Mouse (Mus musculus): ENCODE measurements at regions not wholly inside any gene's neighbourhood (a gene's known extent, or its start where the extent isn't known, plus 50 kb on each side); places are given as distances from the start of the nearest gene placed in this dataset.

DNA sequence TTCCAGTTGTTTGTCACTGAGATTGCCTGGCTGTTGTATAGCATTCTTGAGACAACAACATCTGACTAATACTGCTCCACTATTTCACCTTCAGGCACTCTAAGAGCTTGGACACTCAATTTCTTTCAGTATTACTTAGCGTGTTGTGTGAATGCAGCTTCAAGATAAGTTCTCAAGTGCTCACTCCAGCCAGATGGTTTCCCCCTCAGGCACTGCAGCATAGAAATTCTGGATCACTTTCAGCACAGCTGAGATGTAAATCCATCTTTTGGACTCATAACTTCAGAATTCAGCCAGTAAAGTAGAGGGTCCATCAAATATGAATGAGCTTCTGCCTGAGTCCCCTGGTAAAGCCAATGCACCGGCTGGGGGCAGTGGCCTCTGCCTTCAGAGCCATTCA is 608.8 kb downstream of the Gm9195 start:
- no peak for DNase-seq

- DNase-seq, result no peak
Observed at GRCm38 (mm10) chr14:71845546-71845945, 646.1 kb downstream of the Gm9195 start.

GRCm38 (mm10) chr14:71808863-71809487 is 682.7 kb downstream of the Gm9195 start:
- DNase-seq, result peak; percentile 14

DNA sequence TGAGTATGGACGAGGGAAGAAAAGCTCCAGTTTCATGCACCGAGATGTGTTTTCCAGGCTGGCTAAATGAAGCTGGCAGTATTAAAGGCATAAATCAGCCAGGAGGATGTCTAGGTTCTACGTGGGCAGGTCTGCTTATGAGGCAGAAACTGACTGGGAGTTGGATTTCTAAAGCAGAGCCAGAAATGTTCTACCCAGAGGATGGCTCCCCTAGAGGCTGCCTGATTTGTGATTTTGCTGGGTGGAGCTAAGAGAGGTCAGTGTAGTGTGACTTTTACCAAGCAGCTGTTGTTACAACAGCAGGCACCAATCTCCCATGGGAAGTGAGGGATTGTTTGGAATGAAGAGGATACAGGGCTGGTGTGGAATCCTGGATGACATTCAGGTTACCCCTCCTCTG is 686.0 kb downstream of the Gm9195 start:
- peak; percentile 7 for DNase-seq

GRCm38 (mm10) chr14:71799861-71800260 is 691.8 kb downstream of the Gm9195 start:
- no peak for DNase-seq

GRCm38 (mm10) chr14:71795713-71796112 is 695.9 kb downstream of the Gm9195 start:
- DNase-seq, result no peak

DNA sequence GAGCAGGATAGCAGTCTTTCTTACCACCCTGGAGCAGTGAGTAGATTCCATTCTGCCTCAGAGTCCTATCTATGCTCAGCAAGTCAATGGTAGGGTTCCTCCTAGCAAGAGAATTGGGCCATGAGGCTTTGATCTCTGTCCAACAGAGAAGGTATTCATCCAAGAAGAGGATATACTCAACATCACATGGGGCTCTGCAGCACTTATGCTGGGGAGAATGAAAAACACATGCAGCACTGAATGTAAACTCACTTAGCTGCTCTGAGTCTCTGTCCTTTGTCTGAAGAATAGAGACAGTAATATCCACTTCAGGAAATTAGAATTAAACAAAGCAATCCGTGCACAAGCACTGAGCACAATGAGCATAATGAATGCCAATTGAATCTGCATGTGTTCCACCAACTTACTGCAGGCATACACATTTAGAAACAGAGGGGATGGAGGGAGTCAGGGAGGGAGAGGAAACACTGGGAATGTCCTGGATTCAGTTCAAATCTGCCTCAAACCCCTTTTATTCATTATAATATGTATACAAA is 714.6 kb downstream of the Gm9195 start:
- DNase-seq, result no peak

DNA sequence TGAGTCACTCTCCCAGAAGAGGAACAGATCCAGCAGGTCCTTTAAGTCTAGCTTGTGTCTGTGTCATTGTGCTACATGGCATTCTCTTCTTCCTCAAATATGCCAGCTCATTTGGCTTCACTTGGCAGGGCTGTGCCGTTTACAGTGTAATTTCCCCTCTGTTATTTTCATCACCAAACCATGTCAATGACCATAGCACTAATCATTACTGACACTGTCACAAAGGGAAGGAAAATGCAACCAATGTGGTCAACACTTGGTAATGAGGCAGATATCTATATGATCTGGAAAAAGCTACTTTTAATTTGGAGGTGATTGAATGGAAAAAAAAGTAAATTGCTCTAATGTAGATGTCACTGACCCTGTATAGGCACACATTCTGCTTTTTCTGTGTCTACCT is 724.8 kb downstream of the Gm9195 start:
- no peak for DNase-seq

GRCm38 (mm10) chr14:71728542-71728941 is 763.1 kb downstream of the Gm9195 start:
- no peak for DNase-seq

DNA sequence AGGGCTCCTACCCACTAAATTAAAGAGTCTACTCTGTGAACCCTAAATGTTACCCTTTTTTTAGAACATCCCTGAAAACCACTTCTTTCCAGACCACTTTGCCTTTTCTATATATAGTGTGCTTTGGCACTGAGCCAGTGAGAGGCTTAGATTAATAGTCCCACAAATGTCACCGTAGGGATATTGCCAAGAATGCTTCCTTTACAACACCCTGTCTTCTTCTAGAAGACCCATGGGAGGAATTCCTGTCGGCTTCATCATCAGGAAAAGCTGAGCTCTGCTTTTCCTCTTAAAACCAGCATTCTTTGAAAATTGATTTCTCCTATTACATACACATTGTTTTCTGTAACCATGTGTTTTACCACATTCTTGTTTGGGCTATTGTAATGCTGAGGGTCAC is 768.1 kb downstream of the Gm9195 start:
- DNase-seq, result peak; percentile 5

- DNase-seq, result no peak
Observed at GRCm38 (mm10) chr14:71709528-71710289, 781.9 kb downstream of the Gm9195 start.

DNA sequence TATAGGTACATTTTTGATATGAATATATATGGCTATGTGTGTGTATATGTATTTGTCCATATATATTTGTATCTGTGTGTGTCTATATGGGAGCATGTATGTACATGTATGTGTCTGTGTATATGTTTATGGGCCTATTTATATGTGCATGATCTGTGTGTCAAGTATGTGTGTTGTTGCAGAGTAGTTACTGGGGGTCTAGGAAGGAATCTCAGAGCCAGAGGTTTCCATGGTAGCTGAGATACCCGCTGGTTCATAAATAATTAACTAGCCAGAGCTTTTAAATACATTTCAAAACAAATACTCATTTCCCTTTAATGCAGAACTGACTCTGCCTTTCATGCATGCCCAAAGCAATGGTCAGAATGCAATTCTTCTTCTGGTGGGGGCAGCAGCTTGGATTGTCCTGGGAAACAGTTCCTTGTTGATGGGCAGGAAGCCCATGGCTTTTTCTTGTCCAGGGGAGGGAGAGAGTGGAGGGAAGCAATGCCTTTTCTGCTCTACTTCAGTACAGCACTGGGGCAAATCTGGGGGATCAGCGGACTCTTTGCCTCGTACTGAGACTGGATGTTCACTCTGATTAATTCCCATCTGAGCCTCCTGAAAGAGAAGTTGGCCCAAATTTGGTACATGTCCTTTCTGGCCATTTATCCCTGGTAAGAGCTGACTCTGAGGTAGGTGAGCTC is 798.7 kb downstream of the Gm9195 start:
- DNase-seq, result no peak

GRCm38 (mm10) chr14:71674564-71674963 is 817.1 kb downstream of the Gm9195 start:
- no peak for DNase-seq

DNA sequence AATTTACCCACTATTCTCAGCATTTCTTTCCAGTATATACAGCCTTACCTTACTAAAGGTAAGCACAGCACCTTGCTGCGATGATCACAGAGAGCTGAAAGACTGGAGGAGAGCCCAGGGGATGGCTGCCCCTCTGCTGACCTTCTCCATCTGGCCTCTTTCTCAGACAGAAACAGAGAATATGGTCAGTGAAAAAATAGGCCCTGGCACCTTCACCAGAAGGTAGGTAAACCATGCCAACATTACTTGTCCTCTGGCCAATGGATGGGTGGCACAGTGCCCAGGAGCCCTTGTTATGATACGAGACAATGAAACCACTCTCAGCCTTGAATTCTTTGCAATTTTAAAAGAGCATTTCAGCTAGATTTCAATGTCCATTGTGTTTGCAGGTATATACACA is 817.8 kb downstream of the Gm9195 start:
- no peak for DNase-seq

- no peak for DNase-seq
Observed at GRCm38 (mm10) chr14:71672481-71672880, 819.2 kb downstream of the Gm9195 start.

GRCm38 (mm10) chr14:71671994-71672393 is 819.6 kb downstream of the Gm9195 start:
- no peak for DNase-seq

DNA sequence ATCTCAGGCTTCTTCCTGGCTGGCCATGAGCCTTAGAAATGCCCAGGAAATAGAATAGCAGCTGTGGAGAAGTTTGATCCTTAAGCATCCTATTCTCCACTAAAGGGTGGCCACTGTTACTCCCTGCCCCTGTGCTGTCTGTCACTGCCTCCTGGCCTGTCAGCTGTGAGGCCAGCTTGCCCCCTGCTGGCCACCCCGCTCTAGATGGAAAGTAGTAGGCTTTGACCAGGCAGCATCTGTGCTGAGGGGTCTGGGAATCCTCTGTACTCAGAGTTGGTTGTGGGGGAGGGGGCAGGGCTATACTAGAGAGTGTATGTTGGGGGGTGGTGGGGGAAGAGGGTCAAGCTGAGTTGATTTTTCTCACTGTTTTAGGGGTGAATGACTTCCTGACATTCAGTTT is 821.2 kb downstream of the Gm9195 start:
- DNase-seq, result peak; percentile 76

- DNase-seq, result no peak
Observed at GRCm38 (mm10) chr14:71666656-71667055, 825.0 kb downstream of the Gm9195 start.

GRCm38 (mm10) chr14:71660166-71660565 is 831.5 kb downstream of the Gm9195 start:
- peak; percentile 2 for DNase-seq

DNA sequence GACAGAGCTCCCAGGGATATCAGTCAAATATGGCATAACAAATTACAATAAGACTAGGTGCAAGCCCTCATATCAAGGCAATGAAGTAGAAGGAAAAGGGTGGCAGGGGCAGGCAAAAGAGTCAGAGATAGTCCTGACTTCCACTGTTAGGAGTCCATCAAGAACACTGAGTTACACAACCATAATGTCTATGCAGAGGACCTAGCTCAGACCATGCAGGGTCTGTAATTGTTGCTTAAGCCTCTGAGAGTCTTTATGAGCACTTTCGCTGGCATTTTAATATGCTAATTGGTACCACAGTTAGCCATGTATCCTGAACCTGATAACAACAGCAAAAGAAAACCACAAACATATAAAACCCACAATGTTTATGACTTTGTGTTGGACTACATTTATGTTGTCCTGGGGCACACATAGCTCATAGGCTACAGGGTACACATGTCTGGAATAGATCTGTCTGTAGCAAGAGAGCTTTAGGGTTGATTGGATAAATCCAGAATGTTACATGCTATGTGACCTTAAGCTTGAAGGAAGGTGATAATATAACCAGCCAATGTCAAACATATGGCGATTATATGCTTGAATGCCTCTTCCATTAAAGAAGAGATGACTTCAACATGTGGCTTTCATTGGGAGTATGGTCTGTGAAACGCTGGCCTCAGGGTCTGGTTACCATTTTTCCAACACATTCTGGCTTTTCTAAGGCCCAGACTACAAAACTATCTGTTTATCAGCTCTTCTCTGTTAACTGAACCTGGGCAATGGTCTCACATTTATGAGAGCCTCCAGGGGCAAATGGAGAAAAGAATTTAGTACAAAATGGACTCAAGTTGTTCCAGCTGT is 836.6 kb downstream of the Gm9195 start:
- peak; percentile 34 for DNase-seq

DNA sequence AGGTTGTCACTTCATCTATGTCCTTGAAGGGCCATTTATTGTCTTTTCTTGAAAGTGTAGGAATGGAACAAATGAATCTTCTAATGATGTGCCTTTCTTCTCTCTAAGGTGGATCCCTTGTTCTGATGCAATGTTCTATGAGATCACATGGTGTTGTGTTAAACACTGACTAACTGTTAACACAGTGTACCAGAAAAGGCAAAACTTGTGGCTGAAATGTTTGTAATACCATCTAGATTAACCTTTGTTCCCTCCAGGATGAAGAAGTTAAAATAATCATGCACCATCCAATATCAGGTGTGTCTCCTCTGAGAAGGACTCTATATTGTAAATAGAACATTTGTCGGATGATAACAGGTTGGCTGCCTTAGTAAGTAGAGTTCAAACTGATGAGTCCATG is 849.1 kb downstream of the Gm9195 start:
- no peak for DNase-seq

- DNase-seq, result no peak
Observed at GRCm38 (mm10) chr14:71639083-71639482, 852.6 kb downstream of the Gm9195 start.

DNA sequence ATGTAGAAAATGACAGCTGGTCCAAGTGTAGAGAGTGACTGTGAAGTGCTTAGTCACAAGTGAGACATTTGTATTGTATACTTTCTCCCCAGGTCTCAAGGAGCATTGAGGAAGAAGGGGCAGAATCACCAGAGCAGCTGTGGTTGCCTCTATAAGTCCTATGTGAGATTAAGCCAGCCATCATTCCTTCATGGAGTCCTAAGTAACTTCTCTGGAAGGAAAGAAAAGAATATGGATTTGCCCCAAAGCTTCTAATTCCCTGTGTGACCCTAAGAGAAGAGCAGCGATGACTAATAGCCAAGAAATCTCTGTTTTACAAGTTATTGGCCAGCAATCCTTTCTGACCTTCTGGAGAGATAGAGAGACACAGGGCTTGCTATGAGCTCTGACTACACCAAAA is 856.5 kb downstream of the Gm9195 start:
- DNase-seq, result no peak

All from embryo, embryonic 11 days (tissue).